Mouse (Mus musculus) neural tube, postnatal 0 days (tissue): Measurements from ENCODE around the gene Ncln. TPM values are rescaled to one million over a fixed set of nuclear protein-coding genes. Genes with fewer than 3 reads are reported as not detected.

Experiments
- microRNA-seq: library from miRNA; unstranded; fragments of <30 nt; microRNA quantifications from one replicate; pipeline ENCODE4, GENCODE M21; 2016
- polyA plus RNA-seq: library from polyadenylated mRNA; unstranded; fragments of >200 nt; fragmentation: Nextera tagmentation; extraction: Ambion mirVana; gene quantifications from 2 replicates; pipeline ENCODE4 v1.2.1, GENCODE M21; 2015

The Ncln gene
- 59.5 and 68.2 TPM in 2 replicates for polyA plus RNA-seq

DNA sequence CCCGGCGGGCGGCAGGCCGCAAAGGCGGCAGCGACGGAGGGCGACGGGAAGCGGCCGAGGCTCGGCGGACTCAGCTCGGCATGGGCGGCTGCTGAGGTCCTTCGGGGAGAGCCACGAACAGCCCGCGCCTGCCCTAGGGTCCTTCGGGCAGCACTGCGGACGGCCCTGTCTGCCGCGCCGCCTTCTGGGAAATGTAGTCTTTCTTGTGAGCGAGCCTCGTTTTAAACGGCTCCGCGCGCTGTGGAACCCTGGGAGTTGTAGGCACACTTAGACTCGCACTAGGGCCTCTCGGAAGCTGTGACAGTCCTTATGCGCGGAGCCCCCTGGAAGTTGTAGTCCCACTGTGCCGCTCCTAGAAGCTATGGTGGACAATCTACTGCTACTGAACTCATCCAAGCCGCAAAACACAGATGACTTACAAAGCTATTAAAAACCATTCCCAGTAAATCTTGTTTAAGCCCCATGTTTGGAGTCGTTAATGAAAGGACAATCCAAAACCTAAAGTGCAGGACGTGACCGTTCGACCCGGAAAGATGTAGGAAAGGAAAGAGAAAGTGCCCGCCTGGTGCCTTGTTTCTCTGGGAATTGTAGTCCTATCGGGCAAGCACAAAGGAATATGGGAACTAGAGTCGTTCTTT, at the start of gene Ncln:
TSS of gene Ncln (minus strand) at position 129 of the 638 bp plus-strand sequence.

DNA sequence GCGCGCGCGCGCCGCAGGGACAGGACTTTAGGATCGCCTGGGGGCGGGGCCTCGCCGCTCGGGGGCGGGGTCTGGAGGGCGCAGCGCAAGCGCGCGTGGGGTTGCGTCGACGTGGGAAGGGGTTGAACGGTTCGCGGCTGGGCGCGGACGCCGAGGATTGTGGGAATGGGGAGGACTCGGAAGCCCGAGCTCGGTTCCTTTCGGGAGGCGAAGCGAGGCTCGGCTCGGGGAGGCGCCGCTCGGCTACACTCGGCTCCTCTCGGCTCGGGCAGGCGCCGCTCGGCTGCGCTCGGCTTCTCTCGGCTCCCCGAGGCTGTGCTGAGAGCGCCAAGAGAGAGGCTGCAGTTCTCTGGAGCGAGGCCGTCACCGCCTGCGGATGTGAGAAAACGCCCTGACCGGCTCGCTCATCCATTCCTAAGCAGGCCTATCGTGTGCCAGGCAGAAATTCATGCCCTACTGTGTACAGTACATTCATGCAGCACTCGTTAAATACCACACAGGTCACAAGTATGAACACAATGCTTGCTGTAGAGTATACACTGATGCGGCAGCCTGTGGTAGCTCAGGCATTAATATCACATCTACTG, 49.1 kb upstream of the Ncln start, which contains the start of gene Gna11:
TSS of gene Gna11 (minus strand) at position 30 of the 587 bp plus-strand sequence.

DNA sequence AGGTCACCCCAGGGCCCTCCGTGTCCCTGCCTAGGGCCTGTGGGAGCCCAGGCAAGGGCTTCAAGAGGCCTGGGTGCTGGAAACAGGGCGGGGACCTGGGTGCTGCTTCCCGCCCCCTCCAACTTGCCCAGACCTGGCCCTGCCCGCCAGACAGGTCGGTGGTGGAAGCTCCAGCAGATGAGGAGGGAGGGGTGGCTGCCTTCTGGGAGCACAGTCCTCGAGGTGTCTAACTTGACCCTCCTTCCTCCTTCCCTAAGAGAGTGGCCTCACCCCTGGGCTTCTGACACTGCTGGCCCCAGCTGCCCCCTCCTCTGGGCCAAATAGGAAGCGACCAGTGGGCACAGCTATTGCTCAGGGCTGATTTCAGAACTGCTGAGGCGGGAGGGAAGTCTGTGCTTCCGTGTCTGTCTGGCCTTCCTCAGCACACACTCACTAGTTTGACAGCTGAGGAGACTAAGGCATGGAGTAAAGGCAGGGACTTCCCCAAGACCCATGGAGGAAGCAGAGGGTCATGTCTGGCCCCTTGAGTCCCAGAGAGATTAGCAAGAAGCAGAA, 27.9 kb upstream of the Ncln start, which contains the start of gene Gna15:
TSS of gene Gna15 (minus strand) at position 175 of the 555 bp plus-strand sequence.

DNA sequence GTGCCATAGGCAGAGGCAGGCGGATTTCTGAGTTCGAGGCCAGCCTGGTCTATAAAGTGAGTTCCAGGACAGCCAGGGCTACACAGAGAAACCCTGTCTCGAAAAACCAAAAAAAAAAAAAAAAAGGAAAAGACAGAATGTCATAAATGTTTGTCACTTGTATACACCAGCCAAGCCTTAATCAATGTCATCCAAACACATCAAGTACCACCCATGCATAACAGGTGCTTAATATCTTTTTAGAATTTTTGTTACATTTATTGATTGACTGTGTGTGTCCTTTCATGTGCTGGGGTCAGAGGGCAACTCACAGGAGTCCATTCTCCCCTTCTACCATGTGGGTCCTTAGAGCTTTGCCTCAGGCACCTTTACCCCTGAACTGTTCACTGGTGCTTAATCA, 3.8 kb upstream of the Ncln start, which contains the start of gene S1pr4:
TSS of gene S1pr4 (minus strand) at position 101 of the 400 bp plus-strand sequence.

DNA sequence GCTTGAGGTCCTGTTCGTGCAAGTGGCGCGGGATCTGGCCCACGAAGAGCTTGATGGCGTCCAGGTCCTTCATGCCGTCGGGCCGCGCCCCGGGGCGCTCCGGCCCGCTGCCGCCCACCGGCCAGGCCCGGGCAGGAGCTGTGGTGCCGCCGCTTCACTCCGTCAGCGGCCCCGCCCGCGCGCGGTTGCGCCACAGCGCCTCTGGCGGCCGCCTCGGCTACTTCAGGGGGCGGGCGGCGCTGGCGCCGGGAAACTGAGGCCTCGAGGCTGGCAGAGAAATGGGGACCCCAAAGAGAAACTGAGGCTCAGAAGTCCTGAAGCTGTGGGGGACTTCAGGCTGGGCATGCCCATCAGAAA, 13.7 kb downstream of the Ncln start, which contains the start of gene Celf5:
TSS of gene Celf5 (minus strand) at position 177 of the 357 bp plus-strand sequence.

DNA sequence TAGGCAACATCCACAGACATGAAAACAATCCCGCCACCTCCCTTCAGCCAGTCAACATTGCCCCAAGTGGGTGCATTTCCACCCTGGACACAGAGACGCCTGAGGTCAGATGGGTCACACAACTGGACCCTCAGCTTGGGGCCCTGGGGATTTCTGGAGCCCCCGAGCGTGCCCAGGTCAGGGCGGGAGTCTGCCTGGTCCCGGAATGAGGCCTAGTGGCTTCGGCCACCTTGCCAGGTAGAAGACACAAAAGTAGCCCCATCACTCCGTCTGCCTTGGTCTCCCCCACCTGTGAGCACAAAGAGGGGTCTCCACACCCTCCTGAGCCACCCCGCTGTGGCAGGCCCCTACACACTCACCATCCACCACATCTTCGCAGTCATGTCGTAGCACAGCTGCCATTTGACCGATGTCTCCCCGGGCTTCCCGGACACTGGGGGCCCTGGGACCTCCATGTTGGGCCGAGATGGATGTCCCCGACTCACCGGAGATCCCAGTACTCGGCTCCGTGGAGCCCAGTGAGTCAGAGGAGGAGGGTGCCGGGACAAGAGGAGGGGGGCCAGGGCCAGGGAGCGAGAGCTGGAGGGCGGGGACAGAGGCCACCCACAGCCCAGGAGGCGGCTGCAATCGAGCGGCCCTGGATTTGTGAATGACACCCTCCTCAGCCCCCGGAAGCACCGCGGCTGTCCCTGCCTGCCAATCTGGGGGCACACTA, 40.9 kb downstream of the Ncln start, which contains the start of gene Nfic:
TSS of gene Nfic (minus strand) at position 455 of the 715 bp plus-strand sequence.

Small RNA genes lying within 50 kb of the gene (microRNA-seq; reads per million reads assigned to microRNA genes)
- gene Gm25595: not detected

Other genes with a start within 250 kb of the Ncln start
- 69.6 and 88.6 TPM in 2 replicates for gene Matk, start 243.5 kb downstream of the Ncln start, polyA plus RNA-seq
- 168 and 176 TPM in 2 replicates for gene Mrpl54, start 229.5 kb downstream of the Ncln start, polyA plus RNA-seq
- 32.0 and 34.0 TPM in 2 replicates for gene Apba3, start 229.4 kb downstream of the Ncln start, polyA plus RNA-seq
- gene Tjp3, start 204.8 kb downstream of the Ncln start, polyA plus RNA-seq: 1.5 and 2.4 TPM in 2 replicates
- 101 and 122 TPM in 2 replicates for gene Pip5k1c, start 203.4 kb downstream of the Ncln start, polyA plus RNA-seq
- gene Cactin, start 175.3 kb downstream of the Ncln start, polyA plus RNA-seq: 18.8 and 20.8 TPM in 2 replicates
- 5.2 and 5.5 TPM in 2 replicates for gene Tbxa2r, start 167.7 kb downstream of the Ncln start, polyA plus RNA-seq
- gene Gipc3, start 153.1 kb downstream of the Ncln start, polyA plus RNA-seq: 0.06 TPM in 1 of 2 replicates, not detected in the other
- 31.7 and 34.0 TPM in 2 replicates for gene Hmg20b, start 145.9 kb downstream of the Ncln start, polyA plus RNA-seq
- gene Mfsd12, start 138.9 kb downstream of the Ncln start, polyA plus RNA-seq: 19.8 and 21.9 TPM in 2 replicates
- gene 4930404N11Rik, start 130.6 kb downstream of the Ncln start, polyA plus RNA-seq: 0.60 and 0.76 TPM in 2 replicates
- 137 and 142 TPM in 2 replicates for gene Fzr1, start 117.9 kb downstream of the Ncln start, polyA plus RNA-seq
- 115 and 127 TPM in 2 replicates for gene Dohh, start 112.0 kb downstream of the Ncln start, polyA plus RNA-seq
- gene Gm48551, start 111.9 kb downstream of the Ncln start, polyA plus RNA-seq: 6.0 and 6.2 TPM in 2 replicates
- gene Gm48552, start 107.4 kb downstream of the Ncln start, polyA plus RNA-seq: 2.0 and 3.0 TPM in 2 replicates
- 1.8 and 2.3 TPM in 2 replicates for gene Smim24, start 103.3 kb downstream of the Ncln start, polyA plus RNA-seq
- 51.8 and 53.5 TPM in 2 replicates for gene Nfic, start 40.8 kb downstream of the Ncln start, polyA plus RNA-seq
- gene Celf5, start 13.7 kb downstream of the Ncln start, polyA plus RNA-seq: 40.7 and 46.8 TPM in 2 replicates
- 0.68 and 0.72 TPM in 2 replicates for gene S1pr4, start 3.7 kb upstream of the Ncln start, polyA plus RNA-seq
- gene Gna15, start 27.8 kb upstream of the Ncln start, polyA plus RNA-seq: 1.8 and 1.9 TPM in 2 replicates
- gene Gna11, start 48.8 kb upstream of the Ncln start, polyA plus RNA-seq: 103 and 114 TPM in 2 replicates
- gene Aes, start 63.1 kb upstream of the Ncln start, polyA plus RNA-seq: 842 and 942 TPM in 2 replicates
- 51.9 and 57.1 TPM in 2 replicates for gene Tle2, start 78.2 kb upstream of the Ncln start, polyA plus RNA-seq
- 6.1 and 6.8 TPM in 2 replicates for gene Tle6, start 104.7 kb upstream of the Ncln start, polyA plus RNA-seq
- 0.46 and 1.4 TPM in 2 replicates for gene BC025920, start 109.9 kb upstream of the Ncln start, polyA plus RNA-seq
- gene Sirt6, start 131.4 kb upstream of the Ncln start, polyA plus RNA-seq: 35.6 and 42.4 TPM in 2 replicates
- gene Ankrd24, start 132.1 kb upstream of the Ncln start, polyA plus RNA-seq: 18.2 and 24.2 TPM in 2 replicates
- gene Gm10778, start 152.7 kb upstream of the Ncln start, polyA plus RNA-seq: 5.3 and 6.1 TPM in 2 replicates
- gene Zfp433, start 208.4 kb upstream of the Ncln start, polyA plus RNA-seq: 11.3 and 14.2 TPM in 2 replicates